Mouse (Mus musculus) adrenal gland, postnatal 10 days (tissue): Measurements from ENCODE around the gene Slc43a2. TPM values are rescaled to one million over a fixed set of nuclear protein-coding genes. Genes with fewer than 3 reads are reported as not detected.

ENCODE experiments used
- DNase-seq: peaks from one replicate; pipeline ENCODE4 v3.0.0; 2021; ENCODE audit warnings: mixed read lengths
- total RNA-seq, 2 experiments: library from RNA; stranded (reverse); gene quantifications; 2 replicates each; pipeline ENCODE4 v1.2.3; 2021

Slc43a2 gene
- total RNA-seq, 2 experiments from 2014 or later: 21.1 to 27.9 TPM

- no peak for DNase-seq
These were observed 1.7 kb upstream of the Slc43a2 start for GRCm38 (mm10) chr11:75529771-75530170.

GRCm38 (mm10) chr11:75530325-75530724, 1.2 kb upstream of the Slc43a2 start:
- DNase-seq: peak; percentile 100

- DNase-seq: peak; percentile 53
These were observed 585 bp upstream of the Slc43a2 start for GRCm38 (mm10) chr11:75530845-75531373.

- DNase-seq: peak; percentile 36
These were observed 1.1 kb downstream of the Slc43a2 start for GRCm38 (mm10) chr11:75532340-75533277.

GRCm38 (mm10) chr11:75533314-75534015, 2.0 kb downstream of the Slc43a2 start:
- DNase-seq: no peak

GRCm38 (mm10) chr11:75534286-75535033, 3.0 kb downstream of the Slc43a2 start:
- no peak for DNase-seq

- no peak for DNase-seq
These were observed 3.8 kb downstream of the Slc43a2 start for GRCm38 (mm10) chr11:75535106-75535795.

- DNase-seq: no peak
These were observed 4.9 kb downstream of the Slc43a2 start for GRCm38 (mm10) chr11:75536255-75537024.

GRCm38 (mm10) chr11:75537025-75537414, 5.5 kb downstream of the Slc43a2 start:
- DNase-seq: no peak

GRCm38 (mm10) chr11:75537491-75538183, 6.1 kb downstream of the Slc43a2 start:
- no peak for DNase-seq

GRCm38 (mm10) chr11:75538184-75538969, 6.9 kb downstream of the Slc43a2 start:
- DNase-seq: no peak

- DNase-seq: no peak
These were observed 7.4 kb downstream of the Slc43a2 start for GRCm38 (mm10) chr11:75538970-75539299.

- DNase-seq: no peak
These were observed 8.7 kb downstream of the Slc43a2 start for GRCm38 (mm10) chr11:75540209-75540608.

- DNase-seq: no peak
These were observed 9.5 kb downstream of the Slc43a2 start for GRCm38 (mm10) chr11:75540710-75541581.

GRCm38 (mm10) chr11:75544713-75545112, 13.2 kb downstream of the Slc43a2 start:
- no peak for DNase-seq

- no peak for DNase-seq
These were observed 14.6 kb downstream of the Slc43a2 start for GRCm38 (mm10) chr11:75546057-75546456.

- peak; percentile 40 for DNase-seq
These were observed 18.2 kb downstream of the Slc43a2 start for GRCm38 (mm10) chr11:75549658-75550111.

- no peak for DNase-seq
These were observed 18.9 kb downstream of the Slc43a2 start for GRCm38 (mm10) chr11:75550200-75550946.
